Mouse (Mus musculus) urinary bladder, postnatal 25 days (tissue): Measurements from ENCODE around the gene Kdm2b.

Experiments used
- DNase-seq: peaks from one replicate; pipeline ENCODE4 v3.0.0; 2022; ENCODE audit warnings: low spot score

Gene Kdm2b

GRCm38 (mm10) chr5:122893270-122893669, 96.4 kb downstream of the Kdm2b start:
- DNase-seq: no peak

GRCm38 (mm10) chr5:122890396-122890795, 99.2 kb downstream of the Kdm2b start:
- DNase-seq: no peak

GRCm38 (mm10) chr5:122888612-122889214, 100.9 kb downstream of the Kdm2b start:
- no peak for DNase-seq

- no peak for DNase-seq
These were observed 101.6 kb downstream of the Kdm2b start for GRCm38 (mm10) chr5:122887926-122888611.

- no peak for DNase-seq
These were observed 102.6 kb downstream of the Kdm2b start for GRCm38 (mm10) chr5:122887033-122887432.

GRCm38 (mm10) chr5:122884594-122885348, 104.9 kb downstream of the Kdm2b start:
- no peak for DNase-seq

GRCm38 (mm10) chr5:122883652-122884235, 105.9 kb downstream of the Kdm2b start:
- DNase-seq: no peak

GRCm38 (mm10) chr5:122883237-122883636, 106.4 kb downstream of the Kdm2b start:
- DNase-seq: no peak

GRCm38 (mm10) chr5:122882256-122883050, 107.2 kb downstream of the Kdm2b start:
- DNase-seq: no peak

GRCm38 (mm10) chr5:122881313-122881712, 108.3 kb downstream of the Kdm2b start:
- peak; percentile 62 for DNase-seq

- DNase-seq: no peak
These were observed 109.2 kb downstream of the Kdm2b start for GRCm38 (mm10) chr5:122880241-122880980.

- no peak for DNase-seq
These were observed 113.0 kb downstream of the Kdm2b start for GRCm38 (mm10) chr5:122876671-122877070.

GRCm38 (mm10) chr5:122874359-122874758, 115.3 kb downstream of the Kdm2b start:
- no peak for DNase-seq

- no peak for DNase-seq
These were observed 116.0 kb downstream of the Kdm2b start for GRCm38 (mm10) chr5:122873573-122873972.

GRCm38 (mm10) chr5:122872626-122873025, 117.0 kb downstream of the Kdm2b start:
- DNase-seq: no peak

GRCm38 (mm10) chr5:122863053-122863452, 126.6 kb downstream of the Kdm2b start:
- no peak for DNase-seq

GRCm38 (mm10) chr5:122855858-122856257, 133.8 kb downstream of the Kdm2b start:
- no peak for DNase-seq

- no peak for DNase-seq
These were observed 137.0 kb downstream of the Kdm2b start for GRCm38 (mm10) chr5:122852611-122853010.

- peak; percentile 7 for DNase-seq
These were observed 139.2 kb downstream of the Kdm2b start for GRCm38 (mm10) chr5:122850319-122851002.

GRCm38 (mm10) chr5:122849521-122850318, 139.9 kb downstream of the Kdm2b start, which contains the start of gene Rnf34:
Rnf34 (plus strand) TSS chr5:122850048.
- DNase-seq: peak; percentile 89
